Mouse (Mus musculus): ENCODE measurements around the gene Ttc23. TPM values are rescaled to one million over a fixed set of nuclear protein-coding genes. Genes with fewer than 3 reads are reported as not detected.

The Ttc23 gene
- polyA plus RNA-seq, 1 experiment from 2014 or later: 47.3 TPM

- peak; percentile 95 for DNase-seq (ENCODE audit: low spot score)
- Histone ChIP-seq H3K27me3 (replicated peaks; ENCODE audit: low read depth, poor library complexity, severe bottlenecking) (peaks cover 51% of the 10 kb centered on the region), H3K4me1 (peaks cover 28% of the 10 kb centered on the region), H3K9me3 (no peaks in the 10 kb centered on the region), H3K36me3 (replicated peaks) (no peaks in the 10 kb centered on the region), H3K4me3 (peak within 1 kb of the TSS; percentile 74), H3K27ac (replicated peaks) (peak within 1 kb of the TSS; percentile 65)
- under 1% methylated on average over 37 of the region's 37 CpGs for WGBS
These were observed 112.4 kb downstream of the Ttc23 start, which contains the start of gene Synm for GRCm38 (mm10) chr7:67759629-67759995. Gene Synm, minus strand, starts transcription at chr7:67759742.

- 77% methylated on average over 3 of the region's 3 CpGs for WGBS
These were observed 116.4 kb downstream of the Ttc23 start for GRCm38 (mm10) chr7:67763625-67764024.

GRCm38 (mm10) chr7:67768125-67768524, 120.9 kb downstream of the Ttc23 start:
- peaks cover 9% of the 10 kb centered on the region for H3K4me1 ChIP-seq

More at GRCm38 (mm10) chr7:67763625-67764024, 116.4 kb downstream of the Ttc23 start:
- Histone ChIP-seq H3K27ac (replicated peaks) (no peak overlapping the region), H3K4me3 (no peak overlapping the region), H3K9me3 (no peaks in the 10 kb centered on the region), H3K4me1 (peaks cover 16% of the 10 kb centered on the region), H3K36me3 (replicated peaks) (no peaks in the 10 kb centered on the region), H3K27me3 (replicated peaks; ENCODE audit: low read depth, poor library complexity, severe bottlenecking) (peaks cover 25% of the 10 kb centered on the region)
- no peak for DNase-seq (ENCODE audit: low spot score)

GRCm38 (mm10) chr7:67769487-67769886, 122.3 kb downstream of the Ttc23 start:
- Histone ChIP-seq H3K27me3 (replicated peaks; ENCODE audit: low read depth, poor library complexity, severe bottlenecking) (no peaks in the 10 kb centered on the region), H3K27ac (replicated peaks) (no peak overlapping the region), H3K4me3 (no peak overlapping the region), H3K36me3 (replicated peaks) (no peaks in the 10 kb centered on the region), H3K4me1 (peaks cover 9% of the 10 kb centered on the region), H3K9me3 (no peaks in the 10 kb centered on the region)
- WGBS: 89% methylated on average over 5 of the region's 5 CpGs
- no peak for DNase-seq (ENCODE audit: low spot score)

More at GRCm38 (mm10) chr7:67768125-67768524, 120.9 kb downstream of the Ttc23 start:
- Histone ChIP-seq H3K36me3 (replicated peaks) (no peaks in the 10 kb centered on the region), H3K9me3 (no peaks in the 10 kb centered on the region), H3K4me3 (no peak overlapping the region), H3K27ac (replicated peaks) (no peak overlapping the region), H3K27me3 (replicated peaks; ENCODE audit: low read depth, poor library complexity, severe bottlenecking) (no peaks in the 10 kb centered on the region)
- 92% methylated on average over 3 of the region's 3 CpGs for WGBS
- DNase-seq (ENCODE audit: low spot score): no peak

- H3K4me1 ChIP-seq: peaks cover 15% of the 10 kb centered on the region
These were observed 125.0 kb downstream of the Ttc23 start for GRCm38 (mm10) chr7:67772231-67772630.

GRCm38 (mm10) chr7:67775623-67776022, 128.4 kb downstream of the Ttc23 start:
- Histone ChIP-seq H3K36me3 (replicated peaks) (no peaks in the 10 kb centered on the region), H3K27ac (replicated peaks) (no peak overlapping the region), H3K27me3 (replicated peaks; ENCODE audit: low read depth, poor library complexity, severe bottlenecking) (no peaks in the 10 kb centered on the region), H3K4me3 (no peak overlapping the region), H3K9me3 (no peaks in the 10 kb centered on the region), H3K4me1 (peaks cover 12% of the 10 kb centered on the region)
- DNase-seq (ENCODE audit: low spot score): no peak
- 70% methylated on average over 3 of the region's 3 CpGs for WGBS

More at GRCm38 (mm10) chr7:67772231-67772630, 125.0 kb downstream of the Ttc23 start:
- Histone ChIP-seq H3K27ac (replicated peaks) (no peak overlapping the region), H3K9me3 (no peaks in the 10 kb centered on the region), H3K27me3 (replicated peaks; ENCODE audit: low read depth, poor library complexity, severe bottlenecking) (no peaks in the 10 kb centered on the region), H3K4me3 (no peak overlapping the region), H3K36me3 (replicated peaks) (no peaks in the 10 kb centered on the region)
- WGBS: 92% methylated on average over 9 of the region's 9 CpGs
- DNase-seq (ENCODE audit: low spot score): no peak

GRCm38 (mm10) chr7:67776636-67777305, 129.6 kb downstream of the Ttc23 start:
- 64% methylated on average over 12 of the region's 12 CpGs for WGBS

GRCm38 (mm10) chr7:67787861-67788260, 140.7 kb downstream of the Ttc23 start:
- no peak overlapping the region for H3K4me3 ChIP-seq
- no peaks in the 10 kb centered on the region for H3K9me3 ChIP-seq
- H3K36me3 ChIP-seq (replicated peaks): no peaks in the 10 kb centered on the region
- no peak overlapping the region for H3K27ac ChIP-seq (replicated peaks)
- WGBS: 74% methylated on average over 2 of the region's 2 CpGs
- H3K4me1 ChIP-seq: peaks cover 8% of the 10 kb centered on the region
- 0 out of 2 replicates have a peak, but pooled peaks cover 9% of the 10 kb centered on the region for H3K27me3 ChIP-seq (replicated peaks; ENCODE audit: low read depth, poor library complexity, severe bottlenecking)
- no peak for DNase-seq (ENCODE audit: low spot score)

More at GRCm38 (mm10) chr7:67776636-67777305, 129.6 kb downstream of the Ttc23 start:
- H3K27me3 ChIP-seq (replicated peaks; ENCODE audit: low read depth, poor library complexity, severe bottlenecking): no peaks in the 10 kb centered on the region
- no peaks in the 10 kb centered on the region for H3K9me3 ChIP-seq
- no peak for DNase-seq (ENCODE audit: low spot score)
- no peaks in the 10 kb centered on the region for H3K36me3 ChIP-seq (replicated peaks)
- H3K27ac ChIP-seq (replicated peaks): no peak overlapping the region
- peaks cover 6% of the 10 kb centered on the region; the same call in 1 of the 2 replicates for H3K4me1 ChIP-seq
- H3K4me3 ChIP-seq: no peak overlapping the region

GRCm38 (mm10) chr7:67788713-67789112, 141.5 kb downstream of the Ttc23 start:
- H3K36me3 ChIP-seq (replicated peaks): no peaks in the 10 kb centered on the region
- DNase-seq (ENCODE audit: low spot score): peak; percentile 77
- 15% methylated on average over 10 of the region's 10 CpGs for WGBS
- H3K4me3 ChIP-seq: no peak overlapping the region
- H3K4me1 ChIP-seq: peaks cover 12% of the 10 kb centered on the region
- H3K9me3 ChIP-seq: no peaks in the 10 kb centered on the region
- H3K27me3 ChIP-seq (replicated peaks; ENCODE audit: low read depth, poor library complexity, severe bottlenecking): 0 out of 2 replicates have a peak, but pooled peaks cover 9% of the 10 kb centered on the region
- 0 out of 2 replicates have a peak overlapping the region, but pooled peaks have one; percentile 10 for H3K27ac ChIP-seq (replicated peaks)

- no peak for DNase-seq (ENCODE audit: low spot score)
- H3K4me3 ChIP-seq: no peak overlapping the region
- peaks cover 4% of the 10 kb centered on the region; the same call in 1 of the 2 replicates for H3K9me3 ChIP-seq
- WGBS: 53% methylated on average over 7 of the region's 7 CpGs
- H3K27ac ChIP-seq (replicated peaks): no peak overlapping the region
- no peaks in the 10 kb centered on the region for H3K36me3 ChIP-seq (replicated peaks)
- peaks cover 12% of the 10 kb centered on the region for H3K4me1 ChIP-seq
- 0 out of 2 replicates have a peak, but pooled peaks cover 9% of the 10 kb centered on the region for H3K27me3 ChIP-seq (replicated peaks; ENCODE audit: low read depth, poor library complexity, severe bottlenecking)
These were observed 144.0 kb downstream of the Ttc23 start for GRCm38 (mm10) chr7:67791256-67791655.

GRCm38 (mm10) chr7:67793449-67793848, 146.2 kb downstream of the Ttc23 start:
- Histone ChIP-seq H3K27me3 (replicated peaks; ENCODE audit: low read depth, poor library complexity, severe bottlenecking) (0 out of 2 replicates have a peak, but pooled peaks cover 9% of the 10 kb centered on the region), H3K4me1 (peaks cover 16% of the 10 kb centered on the region), H3K4me3 (no peak overlapping the region), H3K36me3 (replicated peaks) (no peaks in the 10 kb centered on the region), H3K27ac (replicated peaks) (no peak overlapping the region), H3K9me3 (peaks cover 4% of the 10 kb centered on the region; the same call in 1 of the 2 replicates)
- WGBS: 73% methylated on average over 7 of the region's 7 CpGs
- DNase-seq (ENCODE audit: low spot score): no peak

- WGBS: 49% methylated on average over 8 of the region's 8 CpGs
These were observed 149.9 kb downstream of the Ttc23 start for GRCm38 (mm10) chr7:67797065-67797464.

GRCm38 (mm10) chr7:67798476-67798875, 151.3 kb downstream of the Ttc23 start:
- H3K27ac ChIP-seq (replicated peaks): no peak overlapping the region
- peaks cover 4% of the 10 kb centered on the region; the same call in 1 of the 2 replicates for H3K9me3 ChIP-seq
- no peak overlapping the region for H3K4me3 ChIP-seq
- 0 out of 2 replicates have a peak, but pooled peaks cover 12% of the 10 kb centered on the region for H3K27me3 ChIP-seq (replicated peaks; ENCODE audit: low read depth, poor library complexity, severe bottlenecking)
- no peaks in the 10 kb centered on the region for H3K36me3 ChIP-seq (replicated peaks)
- peaks cover 11% of the 10 kb centered on the region for H3K4me1 ChIP-seq
- DNase-seq (ENCODE audit: low spot score): no peak
- WGBS: 84% methylated on average over 4 of the region's 4 CpGs

More at GRCm38 (mm10) chr7:67797065-67797464, 149.9 kb downstream of the Ttc23 start:
- H3K27me3 ChIP-seq (replicated peaks; ENCODE audit: low read depth, poor library complexity, severe bottlenecking): no peaks in the 10 kb centered on the region
- no peak for DNase-seq (ENCODE audit: low spot score)
- peaks cover 12% of the 10 kb centered on the region for H3K4me1 ChIP-seq
- H3K27ac ChIP-seq (replicated peaks): no peak overlapping the region
- H3K9me3 ChIP-seq: peaks cover 4% of the 10 kb centered on the region; the same call in 1 of the 2 replicates
- H3K4me3 ChIP-seq: no peak overlapping the region
- H3K36me3 ChIP-seq (replicated peaks): no peaks in the 10 kb centered on the region

Measured in embryonic facial prominence, embryonic 10.5 days (tissue).